Mouse (Mus musculus) hindbrain, embryonic 12.5 days (tissue): Measurements from ENCODE around the gene Vegfa. TPM values are rescaled to one million over a fixed set of nuclear protein-coding genes. Genes with fewer than 3 reads are reported as not detected.

Experiments
- ATAC-seq: fragments of 200-750 bp; cut with Nextera tagmentation; 2 replicates; pipeline ENCODE4 v1.8.0; 2017; ENCODE audit warnings: moderate TSS enrichment; ENCODE audit not compliant: low FRiP score
- H3K27ac ChIP-seq: fragments of 300-500 bp; sonication (generic); 2 replicates; pipeline ENCODE4 v1.5.1; 2016; ENCODE audit warnings: mild to moderate bottlenecking
- H3K27me3 ChIP-seq: fragments of 300-500 bp; sonication (generic); 2 replicates; pipeline ENCODE4 v1.6.1; 2016; ENCODE audit warnings: mild to moderate bottlenecking
- H3K36me3 ChIP-seq: fragments of 300-500 bp; sonication (generic); 2 replicates; pipeline ENCODE4 v1.6.1; 2016; ENCODE audit warnings: mild to moderate bottlenecking
- H3K4me1 ChIP-seq: fragments of 300-500 bp; sonication (generic); 2 replicates; pipeline ENCODE4 v1.6.1; 2016
- H3K4me2 ChIP-seq: fragments of 300-500 bp; sonication (generic); replicated peaks from 2 replicates; pipeline ENCODE4 v1.6.1; 2016; ENCODE audit warnings: mild to moderate bottlenecking
- H3K4me3 ChIP-seq: fragments of 300-500 bp; sonication (generic); 2 replicates; pipeline ENCODE4 v1.5.1; 2016; ENCODE audit warnings: mild to moderate bottlenecking
- H3K9ac ChIP-seq: fragments of 300-500 bp; sonication (generic); 2 replicates; pipeline ENCODE4 v1.6.1; 2016; ENCODE audit warnings: mild to moderate bottlenecking, moderate library complexity
- H3K9me3 ChIP-seq: fragments of 300-500 bp; sonication (generic); replicated peaks from 2 replicates; pipeline ENCODE4 v1.6.1; 2016; ENCODE audit warnings: mild to moderate bottlenecking
- WGBS: fragments of 180-500 bp; shearing (Covaris S2); methylation state at CpG from one replicate; pipeline ENCODE4 v1.1.7; 2016; 5-methylcytosine and 5-hydroxymethylcytosine counted together
- polyA plus RNA-seq: library from polyadenylated mRNA; unstranded; fragments of >200 nt; fragmentation: Nextera tagmentation; extraction: Ambion mirVana; gene quantifications from 2 replicates; pipeline ENCODE4 v1.2.1, GENCODE M21; 2016

Gene Vegfa
- polyA plus RNA-seq, 1 experiment from 2014 or later, result 4.0 TPM

DNA sequence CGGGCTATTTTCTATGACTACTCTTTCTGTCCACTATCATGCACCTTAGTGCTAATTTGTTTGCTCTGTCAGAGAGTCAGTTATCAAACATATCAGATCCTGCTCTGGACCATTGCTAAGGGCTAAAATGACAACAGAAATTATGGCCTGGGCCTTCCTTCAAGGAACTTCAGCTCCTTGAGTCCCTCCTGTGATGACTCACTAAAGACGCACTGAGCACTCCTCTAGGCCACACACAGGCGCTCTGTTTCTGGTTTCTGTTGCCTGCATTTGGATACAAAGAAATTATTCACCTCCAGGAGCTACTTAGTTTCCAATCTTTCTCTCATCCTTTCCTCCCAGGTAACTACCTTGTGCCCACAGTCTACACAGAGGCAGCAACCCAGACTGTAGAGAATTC lies 39.4 kb upstream of the Vegfa start:
- ATAC-seq, result no peak
- Histone ChIP-seq H3K4me2 (no peak overlapping the region), H3K4me3 (no peak overlapping the region), H3K36me3 (no peaks in the 10 kb centered on the region), H3K4me1 (0 out of 2 replicates have a peak, but pooled peaks cover 4% of the 10 kb centered on the region), H3K9ac (no peak overlapping the region), H3K27ac (no peak overlapping the region), H3K27me3 (no peaks in the 10 kb centered on the region), H3K9me3 (no peaks in the 10 kb centered on the region)
- 83% methylated on average over 3 of the region's 3 CpGs for WGBS

DNA sequence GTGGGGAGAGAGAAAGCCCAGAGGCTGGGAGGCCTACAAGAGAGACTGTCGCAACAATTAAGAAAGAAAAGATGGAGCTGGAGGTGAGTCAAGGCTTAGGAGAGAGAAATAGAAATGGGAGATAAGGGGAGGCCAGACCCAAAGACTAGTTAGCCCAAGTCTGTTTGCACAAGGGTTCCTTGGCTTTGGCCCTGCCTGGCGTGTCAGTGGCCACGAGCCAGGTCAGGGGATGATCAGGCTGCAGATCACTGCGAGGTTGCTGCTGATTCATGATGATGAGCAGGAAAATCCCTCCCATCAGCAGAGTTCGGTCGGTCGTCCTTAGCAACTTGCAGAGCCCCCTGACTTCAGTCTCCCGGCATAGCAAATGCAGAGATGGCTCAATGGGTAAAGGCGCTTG lies 37.9 kb upstream of the Vegfa start:
- H3K4me2 ChIP-seq, result no peak overlapping the region
- no peaks in the 10 kb centered on the region for H3K27me3 ChIP-seq
- H3K36me3 ChIP-seq, result no peaks in the 10 kb centered on the region
- no peaks in the 10 kb centered on the region for H3K9me3 ChIP-seq
- ATAC-seq, result no peak
- no peak overlapping the region for H3K4me3 ChIP-seq
- H3K4me1 ChIP-seq, result 0 out of 2 replicates have a peak, but pooled peaks cover 4% of the 10 kb centered on the region
- H3K27ac ChIP-seq, result no peak overlapping the region
- 63% methylated on average over 9 of the region's 9 CpGs for WGBS
- H3K9ac ChIP-seq, result no peak overlapping the region

- Histone ChIP-seq H3K4me3 (no peak overlapping the region), H3K4me1 (peaks cover 14% of the 10 kb centered on the region), H3K27me3 (no peaks in the 10 kb centered on the region), H3K4me2 (no peak overlapping the region), H3K9ac (no peak overlapping the region), H3K9me3 (no peaks in the 10 kb centered on the region), H3K27ac (no peak overlapping the region; the same call in 1 of the 2 replicates), H3K36me3 (no peaks in the 10 kb centered on the region)
- ATAC-seq, result no peak
- 57% methylated on average over 6 of the region's 6 CpGs for WGBS
Observed at GRCm38 (mm10) chr17:46063974-46064312, 31.8 kb upstream of the Vegfa start.

DNA sequence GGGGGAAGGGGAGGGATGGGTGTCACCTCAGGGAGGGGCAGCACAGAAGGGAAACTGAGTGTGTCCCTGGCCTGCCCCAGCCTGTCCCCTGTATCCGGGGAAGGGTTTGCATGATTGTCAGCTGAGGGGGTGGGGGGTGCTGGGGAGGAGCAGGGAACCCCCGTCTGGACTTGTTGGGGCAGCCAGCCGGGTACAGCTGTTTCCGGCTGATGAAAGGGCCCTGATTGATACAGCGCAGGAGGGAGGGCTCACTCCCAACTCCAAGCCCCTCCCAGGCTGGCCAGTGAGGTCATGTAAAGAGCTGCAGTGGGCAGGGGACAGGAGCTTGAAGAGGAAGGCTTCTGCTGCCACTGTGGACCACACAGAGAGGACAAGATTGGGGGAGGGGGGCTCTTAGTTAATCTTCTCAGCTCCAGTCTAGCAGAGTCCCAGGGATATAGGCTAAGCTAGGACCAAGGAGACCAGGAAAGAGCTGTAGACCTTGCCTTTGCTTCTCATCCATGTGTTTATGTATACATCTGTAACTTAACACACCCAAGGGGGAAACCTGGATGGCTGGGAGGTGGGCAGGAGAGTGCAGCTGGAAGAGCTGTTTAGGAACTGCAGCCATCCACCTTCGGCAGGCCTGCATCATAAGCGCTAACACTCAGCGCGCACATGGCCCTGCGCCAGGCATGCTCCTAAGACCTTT lies 31.3 kb upstream of the Vegfa start:
- Histone ChIP-seq H3K9ac (peak overlapping the region; percentile 10; the same call in 1 of the 2 replicates), H3K4me3 (no peak overlapping the region), H3K9me3 (no peaks in the 10 kb centered on the region), H3K27me3 (no peaks in the 10 kb centered on the region), H3K27ac (peak overlapping the region; percentile 2; the same call in 1 of the 2 replicates), H3K36me3 (no peaks in the 10 kb centered on the region), H3K4me2 (no peak overlapping the region; the same call in 1 of the 2 replicates), H3K4me1 (peaks cover 14% of the 10 kb centered on the region)
- peak; percentile 48; the same call in 1 of the 2 replicates for ATAC-seq
- 34% methylated on average over 10 of the region's 10 CpGs for WGBS

GRCm38 (mm10) chr17:46060253-46060652 lies 28.1 kb upstream of the Vegfa start:
- no peaks in the 10 kb centered on the region for H3K36me3 ChIP-seq
- H3K9ac ChIP-seq, result no peak overlapping the region
- peaks cover 14% of the 10 kb centered on the region for H3K4me1 ChIP-seq
- H3K9me3 ChIP-seq, result no peaks in the 10 kb centered on the region
- no peak overlapping the region for H3K4me3 ChIP-seq
- no peak for ATAC-seq
- H3K27ac ChIP-seq, result no peak overlapping the region
- H3K4me2 ChIP-seq, result no peak overlapping the region
- WGBS, result 67% methylated on average over 3 of the region's 3 CpGs
- no peaks in the 10 kb centered on the region for H3K27me3 ChIP-seq

- H3K9me3 ChIP-seq, result no peaks in the 10 kb centered on the region
- H3K27me3 ChIP-seq, result no peaks in the 10 kb centered on the region
- H3K4me3 ChIP-seq, result no peak overlapping the region
- no peak for ATAC-seq
- no peaks in the 10 kb centered on the region for H3K36me3 ChIP-seq
- H3K9ac ChIP-seq, result no peak overlapping the region
- H3K4me2 ChIP-seq, result no peak overlapping the region
- no peak overlapping the region for H3K27ac ChIP-seq
- peaks cover 14% of the 10 kb centered on the region for H3K4me1 ChIP-seq
- 87% methylated on average over 15 of the region's 15 CpGs for WGBS
Observed at GRCm38 (mm10) chr17:46059226-46059825, 27.2 kb upstream of the Vegfa start.

GRCm38 (mm10) chr17:46056288-46056687 lies 24.1 kb upstream of the Vegfa start:
- H3K27me3 ChIP-seq, result no peaks in the 10 kb centered on the region
- WGBS, result 71% methylated on average over 7 of the region's 7 CpGs
- H3K27ac ChIP-seq, result no peak overlapping the region
- H3K9ac ChIP-seq, result no peak overlapping the region
- H3K36me3 ChIP-seq, result no peaks in the 10 kb centered on the region
- H3K4me2 ChIP-seq, result no peak overlapping the region
- H3K4me3 ChIP-seq, result no peak overlapping the region
- ATAC-seq, result no peak
- no peaks in the 10 kb centered on the region for H3K9me3 ChIP-seq
- peaks cover 8% of the 10 kb centered on the region for H3K4me1 ChIP-seq

DNA sequence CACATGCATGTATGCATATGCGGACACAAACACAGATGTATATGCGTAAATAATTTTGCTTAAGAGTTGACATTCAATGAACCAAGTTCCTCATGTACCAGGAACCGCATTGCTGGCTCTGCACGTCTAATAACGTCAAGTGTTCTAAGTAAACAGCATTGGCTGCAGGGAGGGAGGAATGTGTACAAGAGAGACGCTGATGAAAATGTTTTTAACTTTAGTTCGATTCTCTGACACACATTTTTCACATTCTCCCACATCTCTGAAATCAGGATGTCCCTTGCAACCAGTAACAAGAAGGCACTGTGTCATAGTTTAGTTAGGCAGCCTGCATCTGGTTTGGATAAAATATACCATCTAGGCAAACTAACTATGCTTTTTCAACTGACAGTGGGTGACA lies 23.6 kb upstream of the Vegfa start:
- H3K4me2 ChIP-seq, result no peak overlapping the region
- no peak overlapping the region for H3K27ac ChIP-seq
- no peaks in the 10 kb centered on the region for H3K36me3 ChIP-seq
- no peak overlapping the region for H3K4me3 ChIP-seq
- ATAC-seq, result no peak
- WGBS, result 83% methylated on average over 7 of the region's 7 CpGs
- H3K4me1 ChIP-seq, result peaks cover 8% of the 10 kb centered on the region
- H3K9ac ChIP-seq, result no peak overlapping the region
- no peaks in the 10 kb centered on the region for H3K9me3 ChIP-seq
- no peaks in the 10 kb centered on the region for H3K27me3 ChIP-seq

DNA sequence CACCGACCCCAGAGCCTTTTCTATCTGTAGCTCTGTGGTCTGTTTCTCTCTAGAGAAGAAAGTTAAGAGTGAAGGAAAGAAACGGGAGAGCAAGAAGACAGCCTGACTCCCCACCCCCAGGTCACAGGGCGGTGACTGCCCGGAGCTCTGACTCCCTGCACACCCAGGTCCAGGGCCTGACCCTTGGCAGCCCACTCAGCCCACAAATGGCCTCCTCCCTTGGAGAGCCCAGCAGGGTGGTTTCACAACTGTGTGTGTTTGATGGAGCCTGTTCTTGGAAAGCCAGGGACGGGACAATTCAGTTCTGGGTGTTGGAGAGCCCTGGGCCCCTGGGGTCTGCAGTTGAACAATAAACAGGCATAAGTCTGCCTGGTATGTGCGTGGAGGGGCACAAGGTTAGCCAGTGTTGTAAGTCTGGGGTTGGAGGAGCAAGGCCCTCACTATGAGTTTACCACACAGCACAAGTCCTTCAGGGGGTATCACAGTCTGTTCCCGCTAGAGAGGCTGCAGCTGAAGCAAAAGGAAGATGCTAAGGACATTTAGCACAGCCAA lies 21.2 kb upstream of the Vegfa start:
- Histone ChIP-seq H3K4me1 (peaks cover 8% of the 10 kb centered on the region), H3K36me3 (no peaks in the 10 kb centered on the region), H3K9me3 (no peaks in the 10 kb centered on the region), H3K9ac (no peak overlapping the region), H3K4me3 (no peak overlapping the region), H3K4me2 (no peak overlapping the region), H3K27me3 (no peaks in the 10 kb centered on the region), H3K27ac (no peak overlapping the region)
- no peak for ATAC-seq
- WGBS, result 69% methylated on average over 7 of the region's 7 CpGs

- Histone ChIP-seq H3K9ac (no peak overlapping the region), H3K4me2 (no peak overlapping the region), H3K27me3 (no peaks in the 10 kb centered on the region), H3K36me3 (no peaks in the 10 kb centered on the region), H3K27ac (no peak overlapping the region), H3K9me3 (0 out of 2 replicates have a peak, but pooled peaks cover 3% of the 10 kb centered on the region), H3K4me1 (peaks cover 8% of the 10 kb centered on the region), H3K4me3 (no peak overlapping the region)
- WGBS, result 29% methylated on average over 3 of the region's 3 CpGs
- ATAC-seq, result no peak
Observed at GRCm38 (mm10) chr17:46052146-46052545, 20.0 kb upstream of the Vegfa start.

GRCm38 (mm10) chr17:46051356-46051755 lies 19.2 kb upstream of the Vegfa start:
- no peak overlapping the region for H3K9ac ChIP-seq
- no peak overlapping the region for H3K4me2 ChIP-seq
- no peak overlapping the region for H3K4me3 ChIP-seq
- no peaks in the 10 kb centered on the region for H3K27me3 ChIP-seq
- H3K27ac ChIP-seq, result no peak overlapping the region
- 78% methylated on average over 5 of the region's 5 CpGs for WGBS
- H3K4me1 ChIP-seq, result peaks cover 8% of the 10 kb centered on the region
- ATAC-seq, result no peak
- 0 out of 2 replicates have a peak, but pooled peaks cover 3% of the 10 kb centered on the region for H3K9me3 ChIP-seq
- H3K36me3 ChIP-seq, result no peaks in the 10 kb centered on the region

- peaks cover 8% of the 10 kb centered on the region for H3K4me1 ChIP-seq
- no peak overlapping the region for H3K4me3 ChIP-seq
- 0 out of 2 replicates have a peak, but pooled peaks cover 3% of the 10 kb centered on the region for H3K9me3 ChIP-seq
- H3K27me3 ChIP-seq, result no peaks in the 10 kb centered on the region
- H3K9ac ChIP-seq, result no peak overlapping the region
- H3K4me2 ChIP-seq, result no peak overlapping the region
- H3K36me3 ChIP-seq, result no peaks in the 10 kb centered on the region
- no peak overlapping the region for H3K27ac ChIP-seq
- ATAC-seq, result no peak
- WGBS, result 43% methylated on average over 4 of the region's 4 CpGs
Observed at GRCm38 (mm10) chr17:46049567-46049966, 17.4 kb upstream of the Vegfa start.
